Mouse (Mus musculus) G1E (cell line): ENCODE results near the gene Ppp1r15b.

Source experiments
- CTCF ChIP-seq: IDR thresholded peaks from 2 replicates; pipeline ENCODE4 v1.5.1; 2012; ENCODE audit warnings: low read depth, low read length, inconsistent platforms, mixed read lengths
- GATA1 ChIP-seq: IDR thresholded peaks from 2 replicates; pipeline ENCODE4 v1.6.1; 2012; ENCODE audit warnings: borderline replicate concordance, low read length, inconsistent platforms, mixed read lengths
- GATA2 ChIP-seq: IDR thresholded peaks from 2 replicates; pipeline ENCODE4 v1.6.1; 2012; ENCODE audit warnings: low read depth, low read length, inconsistent platforms, borderline replicate concordance
- POLR2AphosphoS5 ChIP-seq: IDR thresholded peaks from 2 replicates; pipeline ENCODE4 v1.6.1; 2012; ENCODE audit warnings: low read depth, low read length, inconsistent platforms; ENCODE audit not compliant: insufficient replicate concordance
- TAL1 ChIP-seq: conservative IDR thresholded peaks from 2 replicates; pipeline ENCODE4 v1.6.1; 2012; ENCODE audit warnings: low read depth, low read length, inconsistent platforms, mixed read lengths

- TF ChIP-seq CTCF, result no peak
- no peak for TF ChIP-seq POLR2AphosphoS5
- TF ChIP-seq TAL1, result no peak
- TF ChIP-seq GATA2, result no peak
- no peak for TF ChIP-seq GATA1
Observed at GRCm38 (mm10) chr1:133083942-133084625, 46.9 kb upstream of the Ppp1r15b start.
